Comparison of ENCODE assay signal across 18 mouse cellular contexts in genomic region chr15:88570697-88571096, GRCm38 (mm10). TPM values are rescaled to one million over a fixed set of nuclear protein-coding genes. Genes with fewer than 3 reads are reported as not detected.
DNase-seq lines count a peak whose midpoint lies in the region; ATAC-seq lines count a peak whose summit lies in the region.
"Had no signal": no experiment of that assay in that cellular context is flagged by ENCODE, and none has a peak within 500 bp of the region (broad histone marks: within the 10 kb centered on the region; RNA-seq: fewer than 3 reads in every experiment).

No protein-coding gene starts in this region.

- H3K27ac ChIP-seq in midbrain, embryonic 13.5 days = 0 out of 2 replicates have a peak overlapping the region, but pooled peaks have one; percentile 16
- H3K27ac ChIP-seq: forebrain, embryonic 10.5 days; gastrocnemius, adult 2 months had no signal

- H3K9ac ChIP-seq in midbrain, embryonic 13.5 days (replicated peaks) = no peak overlapping the region

- no peaks in the 10 kb centered on the region for H3K9me3 ChIP-seq in midbrain, embryonic 13.5 days
- H3K9me3 ChIP-seq: forebrain, embryonic 10.5 days had no signal

- H3K36me3 ChIP-seq in midbrain, embryonic 13.5 days = no peaks in the 10 kb centered on the region
- H3K36me3 ChIP-seq: forebrain, embryonic 10.5 days had no signal

- no peaks in the 10 kb centered on the region for H3K27me3 ChIP-seq in midbrain, embryonic 13.5 days

- H3K4me1 ChIP-seq in midbrain, embryonic 13.5 days (replicated peaks) = peaks cover 11% of the 10 kb centered on the region; the same call in 1 of the 2 replicates
- H3K4me1 ChIP-seq: forebrain, embryonic 10.5 days had no signal

- peak; percentile 48; the same call in 1 of the 2 replicates for ATAC-seq in midbrain, embryonic 13.5 days
- ATAC-seq: lung, postnatal 0 days; Patski had no signal

- H3K4me3 ChIP-seq in midbrain, embryonic 13.5 days (replicated peaks) = no peak overlapping the region
- H3K4me3 ChIP-seq: forebrain, embryonic 10.5 days; gastrocnemius, adult 2 months had no signal

- peak; percentile 6 to 21 for DNase-seq in kidney, postnatal 4 days
- no peak for DNase-seq in kidney, adult 11 months
- peak; percentile 63 for DNase-seq in brain, adult 2 months (ENCODE audit: low read depth, low spot score)
- DNase-seq in cerebellum, postnatal 14 days = peak; percentile 67 to 72
- DNase-seq in embryo, embryonic 9.5 days (ENCODE audit: extremely low spot score) = no peak
- DNase-seq in urinary bladder, postnatal 36 days (ENCODE audit: low spot score in 2 of 2) = no peak
- DNase-seq: gastrocnemius, adult 2 months; kidney, adult 9 months; right cerebral cortex, postnatal 4 days; thymus, postnatal 36 days had no signal

- no peak overlapping the region; the same call in 1 of the 2 replicates for H3K4me2 ChIP-seq in midbrain, embryonic 13.5 days (replicated peaks)

- WGBS in midbrain, embryonic 13.5 days = 37% methylated on average over 17 of the region's 17 CpGs

RNA-seq across cellular contexts. Expression of gene Zdhhc25, which starts 29.4 kb away (rescaled TPM):
- not detected in 2 replicates for polyA plus RNA-seq in midbrain, embryonic 13.5 days (2015; fragmentation: Nextera tagmentation; extraction: Ambion mirVana)
- polyA plus RNA-seq: embryonic facial prominence, embryonic 11.5 days; forebrain, embryonic 10.5 days; liver, adult 2 months; lung, postnatal 0 days; neural tube, embryonic 14.5 days; Patski; stomach, embryonic 14.5 days had no signal

Comparison
In these comparisons a context has a peak if more than half of its experiments do, and no peak if none do; other contexts are left out.
1. DNase-seq: peak in kidney, postnatal 4 days (2 of 2), brain, adult 2 months (single experiment) and cerebellum, postnatal 14 days (2 of 2); none in kidney, adult 11 months (single experiment), embryo, embryonic 9.5 days (single experiment) and urinary bladder, postnatal 36 days (0 of 2).